Mouse (Mus musculus) liver, embryonic 15.5 days (tissue): ENCODE data around the gene Prkcg. TPM values are rescaled to one million over a fixed set of nuclear protein-coding genes. Genes with fewer than 3 reads are reported as not detected.
A peak's percentile ranks its signal among the peaks of the same experiment; 100 is the strongest.

Source experiments
- ATAC-seq: fragments of 200-750 bp; cut with Nextera tagmentation; 2 replicates; pipeline ENCODE4 v1.8.0; 2017; ENCODE audit warnings: moderate number of reproducible peaks, mild to moderate bottlenecking, moderate library complexity; ENCODE audit not compliant: insufficient read depth
- H3K27ac ChIP-seq: fragments of 300-500 bp; sonication (generic); replicated peaks from 2 replicates; pipeline ENCODE4 v1.5.1; 2015; ENCODE audit warnings: mild to moderate bottlenecking, inconsistent platforms
- H3K27me3 ChIP-seq: fragments of 300-500 bp; sonication (generic); 2 replicates; pipeline ENCODE4 v1.6.1; 2015; ENCODE audit warnings: mild to moderate bottlenecking, inconsistent platforms
- H3K36me3 ChIP-seq: fragments of 300-500 bp; sonication (generic); replicated peaks from 2 replicates; pipeline ENCODE4 v1.6.1; 2015; ENCODE audit warnings: moderate library complexity, mild to moderate bottlenecking, inconsistent platforms
- H3K4me1 ChIP-seq: fragments of 300-500 bp; sonication (generic); replicated peaks from 2 replicates; pipeline ENCODE4 v1.6.1; 2015; ENCODE audit warnings: inconsistent platforms
- H3K4me2 ChIP-seq: fragments of 300-500 bp; sonication (generic); 2 replicates; pipeline ENCODE4 v1.6.1; 2015; ENCODE audit warnings: moderate library complexity, mild to moderate bottlenecking, inconsistent platforms
- H3K4me3 ChIP-seq: fragments of 300-500 bp; sonication (generic); replicated peaks from 2 replicates; pipeline ENCODE4 v1.5.1; 2015; ENCODE audit warnings: mild to moderate bottlenecking, inconsistent platforms
- H3K9ac ChIP-seq: fragments of 300-500 bp; sonication (generic); 2 replicates; pipeline ENCODE4 v1.6.1; 2015; ENCODE audit warnings: moderate library complexity, mild to moderate bottlenecking, inconsistent platforms
- H3K9me3 ChIP-seq: fragments of 300-500 bp; sonication (generic); replicated peaks from 2 replicates; pipeline ENCODE4 v1.6.1; 2016; ENCODE audit warnings: inconsistent platforms
- WGBS: fragments of 180-500 bp; shearing (Covaris S2); methylation state at CpG from one replicate; pipeline ENCODE4 v1.1.7; 2015; ENCODE audit warnings: mixed read lengths; ENCODE audit not compliant: insufficient replicate concordance; 5-methylcytosine and 5-hydroxymethylcytosine counted together
- polyA plus RNA-seq: library from polyadenylated mRNA; unstranded; fragments of >200 nt; fragmentation: Nextera tagmentation; extraction: Ambion mirVana; gene quantifications from 2 replicates; pipeline ENCODE4 v1.2.1, GENCODE M21; 2015

The Prkcg gene
- polyA plus RNA-seq, result 0.05 TPM in 1 of 2 replicates, not detected in the other

- H3K4me2 ChIP-seq, result peak within 1 kb of the TSS; percentile 67
- H3K4me1 ChIP-seq, result peaks cover 33% of the 10 kb centered on the region
- peak; percentile 42 for ATAC-seq
Observed at GRCm38 (mm10) chr7:3288976-3289970, at the start of gene Prkcg, which contains the start of gene Myadm. Prkcg (plus strand) TSS chr7:3289179. Myadm (plus strand) TSS chr7:3289080.

GRCm38 (mm10) chr7:3239193-3239592 lies 49.8 kb upstream of the Prkcg start:
- ATAC-seq, result no peak
- 61% methylated on average over 2 of the region's 2 CpGs for WGBS
- H3K9ac ChIP-seq, result no peak overlapping the region
- no peak overlapping the region for H3K4me2 ChIP-seq
- H3K4me1 ChIP-seq, result no peaks in the 10 kb centered on the region
- no peaks in the 10 kb centered on the region for H3K27me3 ChIP-seq
- no peaks in the 10 kb centered on the region for H3K9me3 ChIP-seq
- H3K36me3 ChIP-seq, result no peaks in the 10 kb centered on the region
- no peak overlapping the region for H3K4me3 ChIP-seq
- no peak overlapping the region for H3K27ac ChIP-seq

More at GRCm38 (mm10) chr7:3288976-3289970, at the start of gene Prkcg, which contains the start of gene Myadm:
- Histone ChIP-seq H3K36me3 (no peaks in the 10 kb centered on the region), H3K9ac (peak within 1 kb of the TSS; percentile 22; the same call in 1 of the 2 replicates), H3K27ac (peak within 1 kb of the TSS; percentile 66), H3K4me3 (peak within 1 kb of the TSS; percentile 50), H3K27me3 (no peaks in the 10 kb centered on the region), H3K9me3 (no peaks in the 10 kb centered on the region)
- WGBS, result 3% methylated on average over 30 of the region's 30 CpGs

- Histone ChIP-seq H3K4me2 (no peak overlapping the region), H3K9me3 (no peaks in the 10 kb centered on the region), H3K9ac (no peak overlapping the region), H3K4me1 (no peaks in the 10 kb centered on the region), H3K27me3 (peaks cover 6% of the 10 kb centered on the region), H3K4me3 (no peak overlapping the region), H3K36me3 (no peaks in the 10 kb centered on the region), H3K27ac (no peak overlapping the region)
- ATAC-seq, result no peak
- 42% methylated on average over 3 of the region's 3 CpGs for WGBS
Observed at GRCm38 (mm10) chr7:3260701-3261100, 28.3 kb upstream of the Prkcg start.

- no peak overlapping the region for H3K27ac ChIP-seq
- H3K9me3 ChIP-seq, result no peaks in the 10 kb centered on the region
- H3K4me3 ChIP-seq, result no peak overlapping the region
- peaks cover 6% of the 10 kb centered on the region for H3K27me3 ChIP-seq
- no peak overlapping the region for H3K9ac ChIP-seq
- WGBS, result 54% methylated on average over 4 of the region's 4 CpGs
- no peak for ATAC-seq
- no peaks in the 10 kb centered on the region for H3K36me3 ChIP-seq
- H3K4me1 ChIP-seq, result no peaks in the 10 kb centered on the region
- H3K4me2 ChIP-seq, result no peak overlapping the region
Observed at GRCm38 (mm10) chr7:3261446-3261845, 27.5 kb upstream of the Prkcg start.

- no peak overlapping the region for H3K4me3 ChIP-seq
- H3K4me2 ChIP-seq, result no peak overlapping the region
- 22% methylated on average over 2 of the region's 2 CpGs for WGBS
- no peaks in the 10 kb centered on the region for H3K36me3 ChIP-seq
- no peak overlapping the region for H3K27ac ChIP-seq
- H3K9me3 ChIP-seq, result no peaks in the 10 kb centered on the region
- ATAC-seq, result no peak
- H3K27me3 ChIP-seq, result peaks cover 6% of the 10 kb centered on the region
- no peak overlapping the region for H3K9ac ChIP-seq
- H3K4me1 ChIP-seq, result no peaks in the 10 kb centered on the region
Observed at GRCm38 (mm10) chr7:3262789-3263188, 26.2 kb upstream of the Prkcg start.

- no peak overlapping the region for H3K9ac ChIP-seq
- no peak for ATAC-seq
- H3K9me3 ChIP-seq, result no peaks in the 10 kb centered on the region
- peak overlapping the region; percentile 8; the same call in 1 of the 2 replicates for H3K4me3 ChIP-seq
- no peaks in the 10 kb centered on the region for H3K4me1 ChIP-seq
- 24% methylated on average over 22 of the region's 22 CpGs for WGBS
- peaks cover 6% of the 10 kb centered on the region for H3K27me3 ChIP-seq
- H3K4me2 ChIP-seq, result peak overlapping the region; percentile 42; the same call in 1 of the 2 replicates
- no peak overlapping the region for H3K27ac ChIP-seq
- H3K36me3 ChIP-seq, result no peaks in the 10 kb centered on the region
Observed at GRCm38 (mm10) chr7:3264390-3265022, 24.5 kb upstream of the Prkcg start.

GRCm38 (mm10) chr7:3265311-3265710 lies 23.7 kb upstream of the Prkcg start:
- Histone ChIP-seq H3K36me3 (no peaks in the 10 kb centered on the region), H3K4me2 (no peak overlapping the region)
- 38% methylated on average over 6 of the region's 6 CpGs for WGBS

GRCm38 (mm10) chr7:3267261-3267660 lies 21.7 kb upstream of the Prkcg start:
- Histone ChIP-seq H3K36me3 (no peaks in the 10 kb centered on the region), H3K4me2 (no peak overlapping the region), H3K27me3 (peaks cover 6% of the 10 kb centered on the region), H3K4me1 (no peaks in the 10 kb centered on the region), H3K27ac (no peak overlapping the region), H3K9ac (no peak overlapping the region), H3K9me3 (no peaks in the 10 kb centered on the region), H3K4me3 (no peak overlapping the region)
- 61% methylated on average over 3 of the region's 3 CpGs for WGBS
- ATAC-seq, result no peak

More at GRCm38 (mm10) chr7:3265311-3265710, 23.7 kb upstream of the Prkcg start:
- Histone ChIP-seq H3K27me3 (peaks cover 6% of the 10 kb centered on the region), H3K27ac (no peak overlapping the region), H3K9me3 (no peaks in the 10 kb centered on the region), H3K4me1 (no peaks in the 10 kb centered on the region), H3K4me3 (no peak overlapping the region), H3K9ac (no peak overlapping the region)
- no peak for ATAC-seq

GRCm38 (mm10) chr7:3267888-3268287 lies 21.1 kb upstream of the Prkcg start:
- 29% methylated on average over 8 of the region's 8 CpGs for whole genome bisulfite sequencing
- no peaks in the 10 kb centered on the region for H3K4me1 ChIP-seq

GRCm38 (mm10) chr7:3268291-3268690 lies 20.7 kb upstream of the Prkcg start:
- Histone ChIP-seq H3K9ac (no peak overlapping the region), H3K36me3 (no peaks in the 10 kb centered on the region), H3K4me1 (no peaks in the 10 kb centered on the region), H3K4me2 (no peak overlapping the region), H3K9me3 (no peaks in the 10 kb centered on the region), H3K4me3 (no peak overlapping the region), H3K27me3 (peaks cover 6% of the 10 kb centered on the region), H3K27ac (no peak overlapping the region)
- 29% methylated on average over 3 of the region's 3 CpGs for WGBS
- no peak for ATAC-seq

More at GRCm38 (mm10) chr7:3267888-3268287, 21.1 kb upstream of the Prkcg start:
- H3K36me3 ChIP-seq, result no peaks in the 10 kb centered on the region
- peaks cover 6% of the 10 kb centered on the region for H3K27me3 ChIP-seq
- H3K4me3 ChIP-seq, result no peak overlapping the region
- ATAC-seq, result no peak
- no peak overlapping the region for H3K27ac ChIP-seq
- no peak overlapping the region for H3K4me2 ChIP-seq
- H3K9me3 ChIP-seq, result no peaks in the 10 kb centered on the region
- no peak overlapping the region for H3K9ac ChIP-seq

- no peak overlapping the region for H3K4me2 ChIP-seq
- 60% methylated on average over 9 of the region's 9 CpGs for WGBS
- no peaks in the 10 kb centered on the region for H3K36me3 ChIP-seq
- no peak overlapping the region for H3K4me3 ChIP-seq
- no peaks in the 10 kb centered on the region for H3K4me1 ChIP-seq
- ATAC-seq, result no peak
- no peak overlapping the region for H3K27ac ChIP-seq
- no peaks in the 10 kb centered on the region for H3K9me3 ChIP-seq
- no peaks in the 10 kb centered on the region for H3K27me3 ChIP-seq
- H3K9ac ChIP-seq, result no peak overlapping the region
Observed at GRCm38 (mm10) chr7:3272206-3272605, 16.8 kb upstream of the Prkcg start.
